Mouse (Mus musculus) lung, adult 18-20 months (tissue): ENCODE measurements around the gene Kif9.

Experiments
- DNase-seq, 2 experiments: peaks; one replicate each; pipeline ENCODE4 v3.0.0; 2022; ENCODE audit warnings: mixed read lengths in 2 of 2

Kif9 gene

GRCm38 (mm10) chr9:110529002-110529737 is 52.4 kb downstream of the Kif9 start:
- DNase-seq: peak in 1 of 2 experiments; percentile 24

GRCm38 (mm10) chr9:110530650-110531049 is 53.9 kb downstream of the Kif9 start:
- DNase-seq: no peak

GRCm38 (mm10) chr9:110531151-110531791 is 54.5 kb downstream of the Kif9 start:
- DNase-seq: no peak

DNA sequence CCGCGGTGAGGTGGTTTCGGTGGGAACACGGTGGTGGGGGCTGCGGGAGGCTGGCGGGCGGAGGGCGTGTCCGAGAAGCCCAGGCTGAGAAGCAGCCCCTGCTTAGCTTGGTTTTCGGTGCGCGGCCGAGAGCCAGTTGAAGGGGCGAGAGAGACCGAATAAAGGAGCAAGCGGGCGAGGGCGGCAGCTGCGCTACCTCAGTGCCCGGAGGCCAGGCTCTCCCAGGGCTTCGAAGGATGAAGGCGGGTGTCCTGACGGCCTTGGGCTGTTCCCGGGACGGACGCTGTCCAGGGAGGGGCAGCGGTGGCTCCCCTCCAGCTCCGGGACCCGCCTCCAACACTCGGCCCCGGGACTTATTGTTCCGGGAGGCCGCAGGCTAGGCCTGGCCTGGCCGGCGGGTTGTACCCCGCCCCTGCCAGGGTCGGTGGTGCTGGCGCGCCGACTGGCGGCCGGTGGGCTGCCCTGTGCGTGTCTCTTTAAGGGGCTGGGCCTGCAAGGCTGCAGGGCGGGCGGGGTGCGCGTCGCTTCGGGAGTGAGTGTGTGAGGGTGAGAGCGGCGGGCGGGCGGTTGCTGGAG is 55.2 kb downstream of the Kif9 start:
- DNase-seq: peak; percentile 96 to 98

DNA sequence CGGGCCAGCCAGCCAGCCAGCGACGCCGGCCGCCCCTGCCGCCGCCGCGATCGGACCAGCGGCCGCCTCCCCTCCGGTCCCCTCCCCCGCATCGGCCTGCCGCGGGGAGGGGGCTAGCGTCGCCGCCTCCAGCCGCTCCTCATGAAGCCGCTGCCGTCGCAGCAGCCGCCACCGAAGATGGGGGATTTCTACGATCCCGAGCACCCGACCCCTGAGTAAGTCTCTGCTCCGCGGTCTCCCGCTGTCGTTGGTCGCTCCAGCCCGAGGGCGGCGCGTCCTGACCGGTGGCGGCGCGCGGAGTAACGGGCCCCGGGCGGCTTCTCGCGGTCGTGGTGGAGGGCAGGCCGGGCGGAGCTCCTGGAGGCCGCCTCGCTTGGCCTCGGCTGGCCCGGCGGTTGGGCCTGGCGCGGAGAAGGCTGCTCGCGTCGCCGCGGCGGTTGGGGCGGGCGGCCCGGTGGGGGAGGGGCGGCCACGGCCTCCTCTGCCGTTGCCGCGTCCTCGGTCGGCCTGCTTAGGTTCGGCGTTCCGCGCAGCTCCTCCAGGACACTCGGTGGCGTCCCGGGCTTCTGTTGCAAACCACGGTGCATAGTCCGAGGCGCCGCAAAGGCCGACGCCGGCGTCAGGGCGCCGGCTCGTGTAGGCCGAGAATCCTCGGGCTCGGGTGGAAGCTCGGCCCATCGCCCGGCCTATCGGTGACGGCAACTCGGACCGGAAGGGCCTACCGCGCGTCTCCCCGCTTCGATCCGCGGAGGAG is 56.0 kb downstream of the Kif9 start, which contains the start of gene Setd2:
Gene Setd2 (plus strand): TSS at position 60 of the 754 bp plus-strand sequence.
- DNase-seq: peak; percentile 59 to 62

- no peak for DNase-seq
Observed at GRCm38 (mm10) chr9:110533645-110534044, 56.9 kb downstream of the Kif9 start.

DNA sequence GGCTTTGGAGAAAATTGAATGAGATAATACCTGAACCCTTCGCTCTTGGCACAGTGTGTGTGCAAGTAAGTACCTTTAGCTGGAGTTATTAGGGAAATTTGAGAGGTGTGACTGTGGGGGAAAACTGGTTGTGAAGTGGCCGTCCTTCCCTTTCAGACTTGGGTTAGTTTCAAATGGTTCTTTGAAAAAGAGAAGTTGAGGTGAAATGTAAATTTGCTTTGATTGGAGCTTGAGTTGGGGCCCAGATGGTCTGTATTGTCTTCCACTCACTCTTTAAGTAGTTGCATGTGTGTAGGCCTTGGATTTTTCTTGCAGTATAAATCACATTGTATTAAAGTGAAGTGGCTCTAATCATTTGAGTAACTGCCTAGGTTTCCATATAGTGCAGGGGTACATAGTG is 58.4 kb downstream of the Kif9 start:
- DNase-seq: no peak

- peak in 1 of 2 experiments; percentile 29 for DNase-seq
Observed at GRCm38 (mm10) chr9:110536636-110537035, 59.9 kb downstream of the Kif9 start.

GRCm38 (mm10) chr9:110538511-110538910 is 61.8 kb downstream of the Kif9 start:
- no peak for DNase-seq

GRCm38 (mm10) chr9:110541988-110542387 is 65.2 kb downstream of the Kif9 start:
- no peak for DNase-seq

GRCm38 (mm10) chr9:110548261-110548660 is 71.5 kb downstream of the Kif9 start:
- DNase-seq: no peak

DNA sequence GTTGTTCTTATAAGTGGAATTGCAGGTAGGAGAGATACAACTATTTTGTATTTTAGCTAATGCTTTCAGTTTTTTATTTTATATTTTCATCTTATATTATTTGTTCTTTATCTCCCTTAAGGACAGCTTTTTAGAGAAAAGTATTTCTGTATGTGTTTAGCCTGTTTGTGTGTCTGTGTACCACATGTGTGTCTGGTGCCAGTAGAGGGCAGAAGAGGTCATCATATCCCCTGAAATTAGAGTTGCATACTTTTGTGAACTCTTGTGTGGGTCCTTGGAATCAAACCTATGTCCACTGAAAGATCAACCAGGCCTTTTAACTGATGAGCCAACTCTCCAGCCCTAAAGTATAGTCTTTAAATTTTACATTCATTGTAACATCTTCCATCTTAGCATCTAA is 91.6 kb downstream of the Kif9 start:
- no peak for DNase-seq
